Mouse (Mus musculus): ENCODE measurements around the gene Cand1. TPM values are rescaled to one million over a fixed set of nuclear protein-coding genes. Genes with fewer than 3 reads are reported as not detected.
A peak's percentile ranks its signal among the peaks of the same experiment; 100 is the strongest.

The Cand1 gene
- 50.7 and 60.3 TPM in 2 replicates for polyA plus RNA-seq (2015; fragmentation: Nextera tagmentation; extraction: Ambion mirVana)

- under 1% methylated on average over 66 of the region's 67 CpGs for WGBS
Observed at GRCm38 (mm10) chr10:119239969-119240721, at the start of gene Cand1. TSS of gene Cand1 (minus strand) at chr10:119240055.

GRCm38 (mm10) chr10:119278871-119279270 is 39.0 kb upstream of the Cand1 start:
- Histone ChIP-seq H3K4me2 (replicated peaks; ENCODE audit: low read depth, low read length) (no peak overlapping the region), H3K27ac (ENCODE audit: low read length) (no peak overlapping the region), H3K27me3 (ENCODE audit: insufficient read depth, low read length) (no peaks in the 10 kb centered on the region), H3K9me3 (ENCODE audit: low read length) (no peaks in the 10 kb centered on the region; the same call in 1 of the 2 replicates), H3K36me3 (ENCODE audit: insufficient read depth, low read length) (no peaks in the 10 kb centered on the region), H3K9ac (replicated peaks; ENCODE audit: low read length) (no peak overlapping the region), H3K4me1 (ENCODE audit: insufficient read depth, low read length) (no peaks in the 10 kb centered on the region), H3K4me3 (ENCODE audit: low read length) (no peak overlapping the region)
- no peak for ATAC-seq (ENCODE audit: low FRiP score, low TSS enrichment)
- 89% methylated on average over 10 of the region's 10 CpGs for WGBS

More at GRCm38 (mm10) chr10:119239969-119240721, at the start of gene Cand1:
- Histone ChIP-seq H3K27ac (ENCODE audit: low read length) (peak within 1 kb of the TSS; percentile 99), H3K36me3 (ENCODE audit: insufficient read depth, low read length) (peaks cover 7% of the 10 kb centered on the region; the same call in 1 of the 2 replicates), H3K4me1 (ENCODE audit: insufficient read depth, low read length) (peaks cover 17% of the 10 kb centered on the region), H3K9ac (replicated peaks; ENCODE audit: low read length) (peak within 1 kb of the TSS; percentile 98), H3K4me3 (ENCODE audit: low read length) (peak within 1 kb of the TSS; percentile 97), H3K9me3 (ENCODE audit: low read length) (no peaks in the 10 kb centered on the region), H3K4me2 (replicated peaks; ENCODE audit: low read depth, low read length) (peak within 1 kb of the TSS; percentile 61), H3K27me3 (ENCODE audit: insufficient read depth, low read length) (no peaks in the 10 kb centered on the region)
- peak; percentile 99 for ATAC-seq (ENCODE audit: low FRiP score, low TSS enrichment)

- no peak overlapping the region for H3K4me2 ChIP-seq (replicated peaks; ENCODE audit: low read depth, low read length)
- no peaks in the 10 kb centered on the region; the same call in 1 of the 2 replicates for H3K9me3 ChIP-seq (ENCODE audit: low read length)
- no peaks in the 10 kb centered on the region for H3K4me1 ChIP-seq (ENCODE audit: insufficient read depth, low read length)
- no peak overlapping the region for H3K9ac ChIP-seq (replicated peaks; ENCODE audit: low read length)
- no peak for ATAC-seq (ENCODE audit: low FRiP score, low TSS enrichment)
- WGBS: 85% methylated on average over 6 of the region's 6 CpGs
- no peaks in the 10 kb centered on the region for H3K27me3 ChIP-seq (ENCODE audit: insufficient read depth, low read length)
- H3K27ac ChIP-seq (ENCODE audit: low read length): no peak overlapping the region
- H3K36me3 ChIP-seq (ENCODE audit: insufficient read depth, low read length): no peaks in the 10 kb centered on the region
- no peak overlapping the region for H3K4me3 ChIP-seq (ENCODE audit: low read length)
Observed at GRCm38 (mm10) chr10:119274333-119274732, 34.5 kb upstream of the Cand1 start.

- 82% methylated on average over 10 of the region's 10 CpGs for WGBS
- H3K9me3 ChIP-seq (ENCODE audit: low read length): peaks cover under 1% of the 10 kb centered on the region; the same call in 1 of the 2 replicates
- ATAC-seq (ENCODE audit: low FRiP score, low TSS enrichment): no peak
Observed at GRCm38 (mm10) chr10:119272536-119272935, 32.7 kb upstream of the Cand1 start.

GRCm38 (mm10) chr10:119272005-119272404 is 32.1 kb upstream of the Cand1 start:
- H3K36me3 ChIP-seq (ENCODE audit: insufficient read depth, low read length): no peaks in the 10 kb centered on the region
- H3K9ac ChIP-seq (replicated peaks; ENCODE audit: low read length): no peak overlapping the region
- no peak overlapping the region for H3K27ac ChIP-seq (ENCODE audit: low read length)
- peaks cover 2% of the 10 kb centered on the region; the same call in 1 of the 2 replicates for H3K9me3 ChIP-seq (ENCODE audit: low read length)
- WGBS: 94% methylated on average over 10 of the region's 10 CpGs
- H3K4me1 ChIP-seq (ENCODE audit: insufficient read depth, low read length): no peaks in the 10 kb centered on the region
- H3K4me2 ChIP-seq (replicated peaks; ENCODE audit: low read depth, low read length): no peak overlapping the region
- H3K27me3 ChIP-seq (ENCODE audit: insufficient read depth, low read length): no peaks in the 10 kb centered on the region
- H3K4me3 ChIP-seq (ENCODE audit: low read length): no peak overlapping the region
- ATAC-seq (ENCODE audit: low FRiP score, low TSS enrichment): no peak

More at GRCm38 (mm10) chr10:119272536-119272935, 32.7 kb upstream of the Cand1 start:
- no peak overlapping the region for H3K27ac ChIP-seq (ENCODE audit: low read length)
- no peak overlapping the region for H3K4me3 ChIP-seq (ENCODE audit: low read length)
- H3K4me2 ChIP-seq (replicated peaks; ENCODE audit: low read depth, low read length): no peak overlapping the region
- H3K9ac ChIP-seq (replicated peaks; ENCODE audit: low read length): no peak overlapping the region
- no peaks in the 10 kb centered on the region for H3K27me3 ChIP-seq (ENCODE audit: insufficient read depth, low read length)
- H3K4me1 ChIP-seq (ENCODE audit: insufficient read depth, low read length): no peaks in the 10 kb centered on the region
- H3K36me3 ChIP-seq (ENCODE audit: insufficient read depth, low read length): no peaks in the 10 kb centered on the region

- H3K27ac ChIP-seq (ENCODE audit: low read length): no peak overlapping the region
- WGBS: 92% methylated on average over 10 of the region's 10 CpGs
Observed at GRCm38 (mm10) chr10:119271101-119271500, 31.2 kb upstream of the Cand1 start.

GRCm38 (mm10) chr10:119270384-119270985 is 30.6 kb upstream of the Cand1 start:
- Histone ChIP-seq H3K4me1 (ENCODE audit: insufficient read depth, low read length) (no peaks in the 10 kb centered on the region), H3K4me3 (ENCODE audit: low read length) (no peak overlapping the region), H3K27ac (ENCODE audit: low read length) (no peak overlapping the region), H3K9ac (replicated peaks; ENCODE audit: low read length) (no peak overlapping the region), H3K9me3 (ENCODE audit: low read length) (0 out of 2 replicates have a peak, but pooled peaks cover 2% of the 10 kb centered on the region), H3K36me3 (ENCODE audit: insufficient read depth, low read length) (no peaks in the 10 kb centered on the region), H3K27me3 (ENCODE audit: insufficient read depth, low read length) (no peaks in the 10 kb centered on the region), H3K4me2 (replicated peaks; ENCODE audit: low read depth, low read length) (no peak overlapping the region)
- no peak for ATAC-seq (ENCODE audit: low FRiP score, low TSS enrichment)
- WGBS: 74% methylated on average over 12 of the region's 12 CpGs

More at GRCm38 (mm10) chr10:119271101-119271500, 31.2 kb upstream of the Cand1 start:
- Histone ChIP-seq H3K4me2 (replicated peaks; ENCODE audit: low read depth, low read length) (no peak overlapping the region), H3K9ac (replicated peaks; ENCODE audit: low read length) (no peak overlapping the region), H3K9me3 (ENCODE audit: low read length) (0 out of 2 replicates have a peak, but pooled peaks cover 2% of the 10 kb centered on the region), H3K27me3 (ENCODE audit: insufficient read depth, low read length) (no peaks in the 10 kb centered on the region), H3K4me3 (ENCODE audit: low read length) (no peak overlapping the region), H3K4me1 (ENCODE audit: insufficient read depth, low read length) (no peaks in the 10 kb centered on the region), H3K36me3 (ENCODE audit: insufficient read depth, low read length) (no peaks in the 10 kb centered on the region)
- ATAC-seq (ENCODE audit: low FRiP score, low TSS enrichment): no peak

- Histone ChIP-seq H3K9ac (replicated peaks; ENCODE audit: low read length) (no peak overlapping the region), H3K4me2 (replicated peaks; ENCODE audit: low read depth, low read length) (no peak overlapping the region), H3K27me3 (ENCODE audit: insufficient read depth, low read length) (no peaks in the 10 kb centered on the region), H3K36me3 (ENCODE audit: insufficient read depth, low read length) (no peaks in the 10 kb centered on the region), H3K4me3 (ENCODE audit: low read length) (no peak overlapping the region), H3K27ac (ENCODE audit: low read length) (no peak overlapping the region), H3K4me1 (ENCODE audit: insufficient read depth, low read length) (no peaks in the 10 kb centered on the region), H3K9me3 (ENCODE audit: low read length) (0 out of 2 replicates have a peak, but pooled peaks cover 6% of the 10 kb centered on the region)
- no peak for ATAC-seq (ENCODE audit: low FRiP score, low TSS enrichment)
- 80% methylated on average over 7 of the region's 7 CpGs for WGBS
Observed at GRCm38 (mm10) chr10:119264761-119265160, 24.9 kb upstream of the Cand1 start.

GRCm38 (mm10) chr10:119262821-119263220 is 23.0 kb upstream of the Cand1 start:
- H3K9me3 ChIP-seq (ENCODE audit: low read length): 0 out of 2 replicates have a peak, but pooled peaks cover 6% of the 10 kb centered on the region
- 85% methylated on average over 5 of the region's 5 CpGs for WGBS
- no peaks in the 10 kb centered on the region for H3K4me1 ChIP-seq (ENCODE audit: insufficient read depth, low read length)
- no peak overlapping the region for H3K4me2 ChIP-seq (replicated peaks; ENCODE audit: low read depth, low read length)
- no peaks in the 10 kb centered on the region for H3K27me3 ChIP-seq (ENCODE audit: insufficient read depth, low read length)
- ATAC-seq (ENCODE audit: low FRiP score, low TSS enrichment): no peak
- no peaks in the 10 kb centered on the region for H3K36me3 ChIP-seq (ENCODE audit: insufficient read depth, low read length)
- no peak overlapping the region for H3K9ac ChIP-seq (replicated peaks; ENCODE audit: low read length)
- H3K27ac ChIP-seq (ENCODE audit: low read length): no peak overlapping the region
- H3K4me3 ChIP-seq (ENCODE audit: low read length): no peak overlapping the region
